Mouse (Mus musculus) limb, embryonic 11.5 days (tissue): ENCODE results near the gene Med9. TPM values are rescaled to one million over a fixed set of nuclear protein-coding genes. Genes with fewer than 3 reads are reported as not detected.

Source experiments
- ATAC-seq: fragments of 200-750 bp; cut with Nextera tagmentation; 2 replicates; pipeline ENCODE4 v1.8.0; 2017; ENCODE audit warnings: low read depth; ENCODE audit not compliant: insufficient number of reproducible peaks, low FRiP score, low TSS enrichment
- DNase-seq: peaks from one replicate; pipeline ENCODE4 v3.0.0-alpha.2; 2015; ENCODE audit warnings: low spot score
- H3K27ac ChIP-seq: fragments of 300-500 bp; sonication (generic); replicated peaks from 2 replicates; pipeline ENCODE4 v1.5.1; 2014; ENCODE audit warnings: low read depth, mild to moderate bottlenecking, low read length
- H3K27me3 ChIP-seq: fragments of 300-500 bp; sonication (generic); 2 replicates; pipeline ENCODE4 v1.6.1; 2014; ENCODE audit warnings: mild to moderate bottlenecking, low read length, mixed read lengths; ENCODE audit not compliant: control insufficient read depth, insufficient read depth
- H3K36me3 ChIP-seq: fragments of 300-500 bp; sonication (generic); 2 replicates; pipeline ENCODE4 v1.6.1; 2014; ENCODE audit warnings: mild to moderate bottlenecking, low read length, moderate library complexity, mixed read lengths; ENCODE audit not compliant: control insufficient read depth, insufficient read depth
- H3K4me1 ChIP-seq: fragments of 300-500 bp; sonication (generic); 2 replicates; pipeline ENCODE4 v1.6.1; 2014; ENCODE audit warnings: low read length, mixed read lengths; ENCODE audit not compliant: control insufficient read depth, insufficient read depth
- H3K4me2 ChIP-seq: fragments of 300-500 bp; sonication (generic); 2 replicates; pipeline ENCODE4 v1.6.1; 2014; ENCODE audit warnings: low read depth, mild to moderate bottlenecking, moderate library complexity; ENCODE audit not compliant: severe bottlenecking
- H3K4me3 ChIP-seq: fragments of 300-500 bp; sonication (generic); 2 replicates; pipeline ENCODE4 v1.5.1; 2014; ENCODE audit warnings: low read depth, low read length
- H3K9ac ChIP-seq: fragments of 300-500 bp; sonication (generic); 2 replicates; pipeline ENCODE4 v1.6.1; 2014; ENCODE audit warnings: mild to moderate bottlenecking, low read length
- H3K9me3 ChIP-seq: fragments of 300-500 bp; sonication (generic); 2 replicates; pipeline ENCODE4 v1.6.1; 2016; ENCODE audit warnings: low read length; ENCODE audit not compliant: control insufficient read depth
- WGBS: fragments of 180-500 bp; shearing (Covaris S2); extraction: QIAGEN DNeasy Blood & Tissue Kit; methylation state at CpG from one replicate; pipeline ENCODE4 v1.1.7; 2014; 5-methylcytosine and 5-hydroxymethylcytosine counted together
- polyA plus RNA-seq: library from polyadenylated mRNA; unstranded; fragments of >200 nt; fragmentation: Nextera tagmentation; extraction: Ambion mirVana; gene quantifications from 2 replicates; pipeline ENCODE4 v1.2.1, GENCODE M21; 2014

Gene Med9
- polyA plus RNA-seq, 1 experiment from 2014 or later, result 45.5 TPM

DNA sequence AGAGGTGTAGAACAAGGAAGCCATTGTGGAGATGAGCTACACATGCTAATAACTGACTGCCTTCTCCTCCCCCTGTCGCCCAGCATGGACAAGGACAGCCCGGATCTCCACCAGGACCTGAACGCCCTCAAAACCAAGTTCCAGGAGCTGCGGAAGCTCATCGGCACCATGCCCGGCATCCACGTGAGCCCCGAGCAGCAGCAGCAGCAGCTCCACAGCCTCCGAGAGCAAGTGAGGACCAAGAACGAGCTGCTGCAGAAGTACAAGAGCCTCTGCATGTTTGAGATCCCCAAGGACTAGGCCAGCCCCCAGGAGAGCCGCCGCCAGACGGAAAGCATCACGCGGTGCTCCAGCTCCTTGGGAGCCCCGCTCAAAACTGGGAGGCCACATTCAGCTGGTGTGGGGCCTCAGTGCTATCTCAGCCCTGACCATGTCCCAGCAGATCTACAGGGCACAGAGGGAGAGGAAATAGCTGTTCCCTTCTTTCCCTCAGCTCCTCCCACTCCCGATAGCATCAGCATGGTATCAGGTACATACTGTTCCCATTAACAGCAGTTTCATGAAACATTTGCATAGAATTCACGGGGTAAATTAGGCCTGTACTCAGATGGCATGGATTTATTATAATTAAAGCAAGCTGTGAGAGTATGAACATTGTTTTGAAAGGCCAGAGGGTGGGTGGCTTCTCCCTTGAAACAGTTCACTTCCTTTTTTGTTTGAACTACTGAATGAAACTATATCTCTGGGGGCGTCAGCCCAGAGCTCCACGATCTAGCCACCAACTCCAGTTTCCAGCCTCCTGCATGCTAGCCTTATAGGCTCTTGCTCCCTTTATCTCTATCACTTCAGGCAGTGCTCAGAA is 12.7 kb downstream of the Med9 start:
- WGBS, result 76% methylated on average over 20 of the region's 20 CpGs
- ATAC-seq, result no peak
- Histone ChIP-seq H3K36me3 (0 out of 2 replicates have a peak, but pooled peaks cover 4% of the 10 kb centered on the region), H3K4me1 (peaks cover 16% of the 10 kb centered on the region), H3K4me2 (no peak overlapping the region), H3K27ac (no peak overlapping the region), H3K27me3 (peaks cover 19% of the 10 kb centered on the region), H3K4me3 (no peak overlapping the region), H3K9me3 (no peaks in the 10 kb centered on the region), H3K9ac (no peak overlapping the region)
- no peak for DNase-seq

GRCm38 (mm10) chr11:59961338-59961875 is 13.4 kb downstream of the Med9 start:
- no peaks in the 10 kb centered on the region for H3K9me3 ChIP-seq
- ATAC-seq (no peak), DNase-seq (no peak)
- H3K4me2 ChIP-seq, result no peak overlapping the region
- no peak overlapping the region for H3K9ac ChIP-seq
- 82% methylated on average over 9 of the region's 9 CpGs for WGBS
- H3K27me3 ChIP-seq, result peaks cover 19% of the 10 kb centered on the region
- H3K4me3 ChIP-seq, result no peak overlapping the region
- H3K36me3 ChIP-seq, result 0 out of 2 replicates have a peak, but pooled peaks cover 4% of the 10 kb centered on the region
- H3K4me1 ChIP-seq, result peaks cover 16% of the 10 kb centered on the region
- no peak overlapping the region for H3K27ac ChIP-seq

- ATAC-seq (no peak), DNase-seq (no peak)
- 71% methylated on average over 3 of the region's 3 CpGs for WGBS
- no peaks in the 10 kb centered on the region for H3K9me3 ChIP-seq
- H3K27me3 ChIP-seq, result peaks cover 19% of the 10 kb centered on the region
- no peak overlapping the region for H3K4me3 ChIP-seq
- no peak overlapping the region for H3K9ac ChIP-seq
- H3K36me3 ChIP-seq, result 0 out of 2 replicates have a peak, but pooled peaks cover 3% of the 10 kb centered on the region
- H3K4me2 ChIP-seq, result no peak overlapping the region
- peaks cover 16% of the 10 kb centered on the region for H3K4me1 ChIP-seq
- H3K27ac ChIP-seq, result no peak overlapping the region
Observed at GRCm38 (mm10) chr11:59962590-59962989, 14.6 kb downstream of the Med9 start.

GRCm38 (mm10) chr11:59963364-59964162 is 15.6 kb downstream of the Med9 start:
- peaks cover 16% of the 10 kb centered on the region for H3K4me1 ChIP-seq
- peak; percentile 62 for DNase-seq

GRCm38 (mm10) chr11:59964163-59964758 is 16.3 kb downstream of the Med9 start:
- Histone ChIP-seq H3K9me3 (no peaks in the 10 kb centered on the region), H3K4me3 (peak overlapping the region; percentile 41), H3K4me1 (peaks cover 16% of the 10 kb centered on the region), H3K27ac (no peak overlapping the region), H3K36me3 (0 out of 2 replicates have a peak, but pooled peaks cover 3% of the 10 kb centered on the region), H3K4me2 (peak overlapping the region; percentile 92), H3K27me3 (peaks cover 19% of the 10 kb centered on the region), H3K9ac (peak overlapping the region; percentile 47)
- 3% methylated on average over 33 of the region's 33 CpGs for WGBS
- ATAC-seq, result no peak
- DNase-seq, result peak; percentile 60

More at GRCm38 (mm10) chr11:59963364-59964162, 15.6 kb downstream of the Med9 start:
- no peak for ATAC-seq
- Histone ChIP-seq H3K36me3 (0 out of 2 replicates have a peak, but pooled peaks cover 3% of the 10 kb centered on the region), H3K4me3 (peak overlapping the region; percentile 41), H3K27me3 (peaks cover 19% of the 10 kb centered on the region), H3K9me3 (no peaks in the 10 kb centered on the region), H3K4me2 (peak overlapping the region; percentile 92), H3K9ac (peak overlapping the region; percentile 47), H3K27ac (no peak overlapping the region)
- WGBS, result 9% methylated on average over 34 of the region's 34 CpGs

DNA sequence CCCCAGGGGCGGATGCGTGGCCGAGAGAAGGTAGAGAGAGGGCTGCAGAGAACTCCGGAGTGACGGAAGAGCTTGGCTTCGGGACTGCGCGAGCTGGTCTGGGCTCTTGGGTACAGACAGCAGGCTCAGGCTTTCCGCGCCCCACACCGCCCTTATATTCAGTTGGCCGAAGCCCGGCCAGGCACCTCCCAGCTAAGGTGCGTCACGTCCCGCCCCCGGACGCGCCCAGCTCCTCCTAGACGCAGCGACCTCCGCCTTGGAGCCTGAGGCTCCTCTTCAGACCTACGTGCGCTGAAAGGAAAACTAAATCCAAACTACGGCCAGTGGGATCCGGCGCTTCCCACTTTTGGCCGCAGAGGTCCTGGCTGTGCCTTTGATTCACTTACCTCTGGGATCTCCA is 16.8 kb downstream of the Med9 start, which contains the start of gene Rasd1:
Rasd1 (minus strand) TSS at position 127 of the 400 bp plus-strand sequence.
- peaks cover 16% of the 10 kb centered on the region for H3K4me1 ChIP-seq
- H3K9ac ChIP-seq, result peak within 1 kb of the TSS; percentile 47
- H3K9me3 ChIP-seq, result no peaks in the 10 kb centered on the region
- ATAC-seq, result peak; percentile 75
- H3K36me3 ChIP-seq, result 0 out of 2 replicates have a peak, but pooled peaks cover 3% of the 10 kb centered on the region
- WGBS, result under 1% methylated on average over 28 of the region's 28 CpGs
- peak; percentile 83 for DNase-seq
- H3K4me3 ChIP-seq, result peak within 1 kb of the TSS; percentile 41
- H3K27ac ChIP-seq, result no peak within 1 kb of the TSS
- H3K4me2 ChIP-seq, result peak within 1 kb of the TSS; percentile 92
- H3K27me3 ChIP-seq, result peaks cover 19% of the 10 kb centered on the region

DNA sequence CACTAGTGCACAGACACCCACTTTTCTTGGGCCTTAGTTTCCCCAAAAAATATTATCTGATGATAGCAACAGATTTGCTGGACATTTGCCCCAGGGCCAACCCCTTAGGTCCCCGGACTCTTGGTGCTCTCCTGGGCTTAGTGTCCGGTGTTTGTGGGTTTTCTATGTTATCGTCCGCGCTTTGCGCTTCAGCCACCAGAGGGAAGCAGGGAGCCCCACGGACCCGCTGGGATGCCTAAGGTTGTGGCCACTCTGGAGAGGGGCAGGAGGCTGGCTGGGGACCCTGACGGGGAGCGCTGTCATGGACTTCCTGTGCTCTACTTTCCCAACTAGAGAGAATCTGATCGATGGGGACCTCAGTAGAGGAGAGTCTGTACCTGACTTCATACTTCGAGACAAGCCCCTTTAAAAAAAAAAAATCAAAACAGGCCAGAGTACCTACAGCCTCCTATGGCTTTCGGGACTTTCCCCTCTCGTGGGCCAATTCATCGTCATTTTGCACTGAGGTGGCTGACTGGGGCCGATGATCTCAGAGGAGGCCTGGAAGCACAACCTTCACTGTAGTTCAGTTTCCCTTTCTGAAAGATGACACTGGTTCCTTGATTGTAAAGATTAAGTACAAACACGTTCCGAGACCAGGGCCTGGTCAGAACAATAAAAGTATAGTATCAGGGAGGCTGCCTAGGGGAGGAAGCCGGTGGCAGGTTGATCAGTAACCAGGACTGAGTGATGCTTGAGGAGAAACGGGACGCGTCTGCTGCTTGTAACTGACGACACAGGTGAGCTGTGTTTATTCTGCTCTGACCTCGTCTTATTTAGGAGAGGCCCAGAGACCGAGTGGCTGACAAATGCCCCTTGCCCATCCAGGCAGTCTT is 17.5 kb downstream of the Med9 start:
- Histone ChIP-seq H3K4me2 (peak overlapping the region; percentile 92), H3K4me3 (peak overlapping the region; percentile 41), H3K27ac (no peak overlapping the region), H3K27me3 (peaks cover 19% of the 10 kb centered on the region), H3K9ac (no peak overlapping the region), H3K36me3 (0 out of 2 replicates have a peak, but pooled peaks cover 3% of the 10 kb centered on the region), H3K4me1 (peaks cover 15% of the 10 kb centered on the region), H3K9me3 (no peaks in the 10 kb centered on the region)
- 32% methylated on average over 25 of the region's 25 CpGs for WGBS
- peak; percentile 38; the same call in 1 of the 2 replicates for ATAC-seq
- peak; percentile 91 for DNase-seq
